In the genomic region with DNA sequence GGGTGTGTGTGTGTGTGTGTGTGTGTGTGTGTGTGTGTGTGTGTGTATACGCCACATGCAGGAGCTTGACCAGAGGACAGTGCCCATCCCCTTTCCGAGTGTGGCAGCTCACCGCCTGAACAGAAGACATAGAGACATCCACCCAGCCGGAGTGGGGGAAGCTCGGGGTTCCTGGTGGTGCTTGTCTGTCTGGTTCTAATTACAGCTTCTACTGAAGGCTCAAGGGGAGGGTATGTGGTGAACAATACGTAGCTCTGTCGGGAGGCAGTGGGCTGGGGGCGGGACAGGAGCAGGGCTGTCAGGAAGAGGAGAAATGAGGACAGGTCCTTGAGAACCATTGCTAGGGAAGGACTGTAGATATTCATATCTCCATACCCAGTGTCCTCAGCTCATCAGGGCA, we compare ENCODE assay signal across 17 mouse cellular contexts.
DNase-seq lines count a peak whose midpoint lies in the region; ATAC-seq and TF ChIP-seq lines count a peak whose summit lies in the region.
"Had no signal": no experiment of that assay in that cellular context is flagged by ENCODE, and none has a peak within 500 bp of the region (broad histone marks: within the 10 kb centered on the region; RNA-seq: fewer than 3 reads in every experiment).

No protein-coding gene starts in this region.

- H3K4me2 ChIP-seq in heart, embryonic 11.5 days, result no peak overlapping the region
- H3K4me2 ChIP-seq in embryonic facial prominence, embryonic 15.5 days (replicated peaks), result no peak overlapping the region
- no peak overlapping the region for H3K4me2 ChIP-seq in limb, embryonic 13.5 days (replicated peaks)
- H3K4me2 ChIP-seq: heart, embryonic 15.5 days; liver, embryonic 15.5 days; midbrain, embryonic 11.5 days had no signal

- no peak for DNase-seq in heart, adult 9 months (ENCODE audit: low spot score in 2 of 2)
- DNase-seq in embryo, embryonic 10.5 days (ENCODE audit: low spot score), result peak; percentile 55
- no peak for DNase-seq in cerebellum, adult 11-12 months
- no peak for DNase-seq in gastrocnemius, adult 8-10 months (ENCODE audit: low spot score in 2 of 2)
- DNase-seq in cerebellum, adult 2 months, result no peak
- DNase-seq: B cell, adult 2 months; cerebellum, adult 11 months; kidney, postnatal 14 days; lung, postnatal 14 days; right cerebral cortex, postnatal 4 days had no signal

- no peak overlapping the region for H3K4me3 ChIP-seq in heart, embryonic 11.5 days (ENCODE audit: low read depth, low read length)
- no peak overlapping the region for H3K4me3 ChIP-seq in embryonic facial prominence, embryonic 15.5 days (replicated peaks)
- no peak overlapping the region for H3K4me3 ChIP-seq in limb, embryonic 13.5 days
- no peak overlapping the region for H3K4me3 ChIP-seq in cerebellum, adult 2 months (replicated peaks; ENCODE audit: insufficient read depth, low read depth, low read length)
- H3K4me3 ChIP-seq: heart, embryonic 15.5 days; liver, embryonic 15.5 days had no signal

- peak; percentile 33; the same call in 1 of the 2 replicates for ATAC-seq in heart, embryonic 11.5 days (replicated peaks; ENCODE audit: insufficient number of reproducible peaks, low FRiP score, low TSS enrichment)
- ATAC-seq in embryonic facial prominence, embryonic 15.5 days (ENCODE audit: insufficient number of reproducible peaks, low FRiP score, low TSS enrichment, low read depth), result peak; percentile 63; the same call in 1 of the 2 replicates
- ATAC-seq in limb, embryonic 13.5 days (ENCODE audit: low FRiP score, low read depth), result 0 out of 2 replicates have a peak, but pooled peaks have one; percentile 55
- ATAC-seq: Patski had no signal

- H3K4me1 ChIP-seq in heart, embryonic 11.5 days (ENCODE audit: control insufficient read depth, insufficient read depth, low read length), result no peaks in the 10 kb centered on the region
- peaks cover 23% of the 10 kb centered on the region for H3K4me1 ChIP-seq in embryonic facial prominence, embryonic 15.5 days
- peaks cover 14% of the 10 kb centered on the region for H3K4me1 ChIP-seq in limb, embryonic 13.5 days
- no peaks in the 10 kb centered on the region for H3K4me1 ChIP-seq in cerebellum, adult 2 months (ENCODE audit: control insufficient read depth, insufficient read depth, low read length)
- H3K4me1 ChIP-seq: heart, embryonic 15.5 days; liver, embryonic 15.5 days had no signal

- no peak for TF ChIP-seq CTCF in cerebellum, adult 2 months (IDR thresholded peaks at IDR 0.05; ENCODE audit: borderline replicate concordance, insufficient read depth, low read depth, low read length)

- no peaks in the 10 kb centered on the region for H3K36me3 ChIP-seq in heart, embryonic 11.5 days (ENCODE audit: control insufficient read depth, insufficient read depth, low read length)
- no peaks in the 10 kb centered on the region for H3K36me3 ChIP-seq in embryonic facial prominence, embryonic 15.5 days
- peaks cover 13% of the 10 kb centered on the region for H3K36me3 ChIP-seq in limb, embryonic 13.5 days
- H3K36me3 ChIP-seq: heart, embryonic 15.5 days; liver, embryonic 15.5 days had no signal

- no peak overlapping the region for H3K27ac ChIP-seq in heart, embryonic 11.5 days (ENCODE audit: low read depth, low read length)
- H3K27ac ChIP-seq in embryonic facial prominence, embryonic 15.5 days (replicated peaks), result no peak overlapping the region
- no peak overlapping the region for H3K27ac ChIP-seq in limb, embryonic 13.5 days
- H3K27ac ChIP-seq in cerebellum, adult 2 months (ENCODE audit: insufficient read depth, low read length), result no peak overlapping the region
- H3K27ac ChIP-seq: heart, embryonic 15.5 days; liver, embryonic 15.5 days had no signal

- no peak overlapping the region for H3K9ac ChIP-seq in heart, embryonic 11.5 days (ENCODE audit: low read depth, low read length)
- no peak overlapping the region for H3K9ac ChIP-seq in embryonic facial prominence, embryonic 15.5 days
- no peak overlapping the region for H3K9ac ChIP-seq in limb, embryonic 13.5 days
- H3K9ac ChIP-seq: heart, embryonic 15.5 days; liver, embryonic 15.5 days had no signal

- no peak for TF ChIP-seq POLR2A in cerebellum, adult 2 months (IDR thresholded peaks at IDR 0.05; ENCODE audit: borderline replicate concordance, insufficient read depth, low read length)

- H3K9me3 ChIP-seq in heart, embryonic 11.5 days (replicated peaks; ENCODE audit: control insufficient read depth, low read length), result no peaks in the 10 kb centered on the region
- H3K9me3 ChIP-seq in embryonic facial prominence, embryonic 15.5 days (replicated peaks), result no peaks in the 10 kb centered on the region
- H3K9me3 ChIP-seq in limb, embryonic 13.5 days, result no peaks in the 10 kb centered on the region
- H3K9me3 ChIP-seq: heart, embryonic 15.5 days; liver, embryonic 15.5 days had no signal

- no peaks in the 10 kb centered on the region; the same call in 1 of the 2 replicates for H3K27me3 ChIP-seq in heart, embryonic 11.5 days (ENCODE audit: control insufficient read depth, insufficient read depth, low read length)
- no peaks in the 10 kb centered on the region for H3K27me3 ChIP-seq in embryonic facial prominence, embryonic 15.5 days
- no peaks in the 10 kb centered on the region for H3K27me3 ChIP-seq in limb, embryonic 13.5 days
- no peaks in the 10 kb centered on the region for H3K27me3 ChIP-seq in cerebellum, adult 2 months (ENCODE audit: control insufficient read depth, insufficient read depth, low read length)
- H3K27me3 ChIP-seq: heart, embryonic 15.5 days; liver, embryonic 15.5 days; Patski had no signal

- WGBS in heart, embryonic 11.5 days (ENCODE audit: insufficient replicate concordance), result 45% methylated on average over 8 of the region's 8 CpGs
- WGBS in embryonic facial prominence, embryonic 15.5 days, result 11% methylated on average over 8 of the region's 8 CpGs
- WGBS in limb, embryonic 13.5 days, result 22% methylated on average over 8 of the region's 8 CpGs
- WGBS in cerebellum, adult 2 months, result 64% methylated on average over 8 of the region's 8 CpGs
